Mouse (Mus musculus): ENCODE data around the gene Trp53bp2. TPM values are rescaled to one million over a fixed set of nuclear protein-coding genes. Genes with fewer than 3 reads are reported as not detected.

Gene Trp53bp2
- 10 to 100 TPM; 19.6 to 21.6 TPM for total RNA-seq (2021)
- long read RNA-seq, experiment 1, full-length matches to known transcripts, result 12 of 18 reads
- long read RNA-seq, experiment 1, partial matches to known transcripts, result 2 of 18 reads
- long read RNA-seq, experiment 1, other reads (novel, unspliced or antisense), result 4 of 18 reads
- long read RNA-seq, experiment 2, full-length matches to known transcripts, result 17 of 26 reads
- long read RNA-seq, experiment 2, partial matches to known transcripts, result 6 of 26 reads
- long read RNA-seq, experiment 2, other reads (novel, unspliced or antisense), result 3 of 26 reads

GRCm38 (mm10) chr1:182408684-182409327, at the start of gene Trp53bp2:
TSS of gene Trp53bp2 (plus strand) at chr1:182409172.
- peak; percentile 100 for DNase-seq (ENCODE audit: low spot score in 2 of 2)

- no peak for DNase-seq (ENCODE audit: low spot score in 2 of 2)
Measured at GRCm38 (mm10) chr1:182362703-182363102, 46.3 kb upstream of the Trp53bp2 start.

GRCm38 (mm10) chr1:182363683-182364404, 45.1 kb upstream of the Trp53bp2 start:
- DNase-seq (ENCODE audit: low spot score in 2 of 2), result no peak

- no peak for DNase-seq (ENCODE audit: low spot score in 2 of 2)
Measured at GRCm38 (mm10) chr1:182368309-182368708, 40.7 kb upstream of the Trp53bp2 start.

GRCm38 (mm10) chr1:182368782-182369181, 40.2 kb upstream of the Trp53bp2 start:
- no peak for DNase-seq (ENCODE audit: low spot score in 2 of 2)

GRCm38 (mm10) chr1:182369435-182369834, 39.5 kb upstream of the Trp53bp2 start:
- DNase-seq (ENCODE audit: low spot score in 2 of 2), result no peak

GRCm38 (mm10) chr1:182371891-182372290, 37.1 kb upstream of the Trp53bp2 start:
- DNase-seq (ENCODE audit: low spot score in 2 of 2), result no peak

- DNase-seq (ENCODE audit: low spot score in 2 of 2), result no peak
Measured at GRCm38 (mm10) chr1:182376221-182376620, 32.8 kb upstream of the Trp53bp2 start.

- DNase-seq (ENCODE audit: low spot score in 2 of 2), result no peak
Measured at GRCm38 (mm10) chr1:182376826-182377225, 32.1 kb upstream of the Trp53bp2 start.

GRCm38 (mm10) chr1:182377519-182377918, 31.5 kb upstream of the Trp53bp2 start:
- DNase-seq (ENCODE audit: low spot score in 2 of 2), result no peak

- DNase-seq (ENCODE audit: low spot score in 2 of 2), result no peak
Measured at GRCm38 (mm10) chr1:182378205-182378835, 30.7 kb upstream of the Trp53bp2 start.

GRCm38 (mm10) chr1:182378876-182379275, 30.1 kb upstream of the Trp53bp2 start:
- no peak for DNase-seq (ENCODE audit: low spot score in 2 of 2)

- DNase-seq (ENCODE audit: low spot score in 2 of 2), result no peak
Measured at GRCm38 (mm10) chr1:182380683-182381082, 28.3 kb upstream of the Trp53bp2 start.

- no peak for DNase-seq (ENCODE audit: low spot score in 2 of 2)
Measured at GRCm38 (mm10) chr1:182381327-182381726, 27.6 kb upstream of the Trp53bp2 start.

GRCm38 (mm10) chr1:182383096-182383495, 25.9 kb upstream of the Trp53bp2 start:
- DNase-seq (ENCODE audit: low spot score in 2 of 2), result no peak

GRCm38 (mm10) chr1:182386449-182386848, 22.5 kb upstream of the Trp53bp2 start:
- DNase-seq (ENCODE audit: low spot score in 2 of 2), result no peak

GRCm38 (mm10) chr1:182388729-182389128, 20.2 kb upstream of the Trp53bp2 start:
- no peak for DNase-seq (ENCODE audit: low spot score in 2 of 2)

GRCm38 (mm10) chr1:182398171-182398570, 10.8 kb upstream of the Trp53bp2 start:
- peak in 1 of 2 experiments; percentile 32 for DNase-seq (ENCODE audit: low spot score in 2 of 2)

GRCm38 (mm10) chr1:182398780-182399179, 10.2 kb upstream of the Trp53bp2 start:
- DNase-seq (ENCODE audit: low spot score in 2 of 2), result no peak

GRCm38 (mm10) chr1:182399205-182399604, 9.8 kb upstream of the Trp53bp2 start:
- DNase-seq (ENCODE audit: low spot score in 2 of 2), result no peak

GRCm38 (mm10) chr1:182399908-182400307, 9.1 kb upstream of the Trp53bp2 start:
- DNase-seq (ENCODE audit: low spot score in 2 of 2), result no peak

- no peak for DNase-seq (ENCODE audit: low spot score in 2 of 2)
Measured at GRCm38 (mm10) chr1:182403076-182403475, 5.9 kb upstream of the Trp53bp2 start.
